Mouse (Mus musculus) 3T3-L1 (cell line): Measurements from ENCODE around the gene Sept10.
A peak's percentile ranks its signal among the peaks of the same experiment; 100 is the strongest.

Experiments
- DNase-seq: peaks from one replicate; pipeline ENCODE4 v3.0.0-alpha.2; 2015; ENCODE audit warnings: low read depth, low spot score

Sept10 gene

GRCm38 (mm10) chr10:59221473-59222270 is at the start of gene Sept10, which contains the start of gene Sowahc:
Gene Sept10 (minus strand): TSS chr10:59221847.
Gene Sowahc (plus strand): TSS chr10:59221953.
- DNase-seq = peak; percentile 91

GRCm38 (mm10) chr10:59268754-59269153 is 47.1 kb upstream of the Sept10 start:
- DNase-seq = peak; percentile 34

- DNase-seq = no peak
Observed at GRCm38 (mm10) chr10:59268109-59268508, 46.5 kb upstream of the Sept10 start.

GRCm38 (mm10) chr10:59267275-59267674 is 45.6 kb upstream of the Sept10 start:
- no peak for DNase-seq

- peak; percentile 94 for DNase-seq
Observed at GRCm38 (mm10) chr10:59266097-59266496, 44.5 kb upstream of the Sept10 start.

GRCm38 (mm10) chr10:59265674-59266073 is 44.0 kb upstream of the Sept10 start:
- DNase-seq = no peak

- DNase-seq = no peak
Observed at GRCm38 (mm10) chr10:59265067-59265466, 43.4 kb upstream of the Sept10 start.

- DNase-seq = no peak
Observed at GRCm38 (mm10) chr10:59262979-59263378, 41.3 kb upstream of the Sept10 start.

- peak; percentile 60 for DNase-seq
Observed at GRCm38 (mm10) chr10:59262021-59262420, 40.4 kb upstream of the Sept10 start.

GRCm38 (mm10) chr10:59261603-59262002 is 40.0 kb upstream of the Sept10 start:
- DNase-seq = peak; percentile 75

- peak; percentile 81 for DNase-seq
Observed at GRCm38 (mm10) chr10:59259572-59259971, 37.9 kb upstream of the Sept10 start.

- no peak for DNase-seq
Observed at GRCm38 (mm10) chr10:59256533-59256932, 34.9 kb upstream of the Sept10 start.

- peak; percentile 41 for DNase-seq
Observed at GRCm38 (mm10) chr10:59253541-59254079, 32.0 kb upstream of the Sept10 start.

GRCm38 (mm10) chr10:59252396-59252795 is 30.7 kb upstream of the Sept10 start:
- DNase-seq = peak; percentile 64

GRCm38 (mm10) chr10:59251980-59252379 is 30.3 kb upstream of the Sept10 start:
- no peak for DNase-seq

- peak; percentile 84 for DNase-seq
Observed at GRCm38 (mm10) chr10:59250679-59251078, 29.0 kb upstream of the Sept10 start.

GRCm38 (mm10) chr10:59249531-59249930 is 27.9 kb upstream of the Sept10 start:
- DNase-seq = peak; percentile 83

GRCm38 (mm10) chr10:59241141-59241541 is 19.5 kb upstream of the Sept10 start:
- DNase-seq = peak; percentile 82

GRCm38 (mm10) chr10:59237757-59238156 is 16.1 kb upstream of the Sept10 start:
- no peak for DNase-seq

- DNase-seq = no peak
Observed at GRCm38 (mm10) chr10:59236486-59236885, 14.8 kb upstream of the Sept10 start.

- no peak for DNase-seq
Observed at GRCm38 (mm10) chr10:59235847-59236246, 14.2 kb upstream of the Sept10 start.

- DNase-seq = no peak
Observed at GRCm38 (mm10) chr10:59235227-59235626, 13.6 kb upstream of the Sept10 start.

- no peak for DNase-seq
Observed at GRCm38 (mm10) chr10:59229205-59229820, 7.7 kb upstream of the Sept10 start.
